Mouse (Mus musculus): ENCODE data around the gene Crybg2. TPM values are rescaled to one million over a fixed set of nuclear protein-coding genes. Genes with fewer than 3 reads are reported as not detected.

Crybg2 gene
- not detected for polyA plus RNA-seq (2012; fragmentation: generic; extraction: Trizol)
- long read RNA-seq, experiment 1: 0 reads
- long read RNA-seq, experiment 2, partial matches to known transcripts: 1 of 1 reads
- long read RNA-seq, experiment 2, other reads (novel, unspliced or antisense): 0 of 1 reads

GRCm38 (mm10) chr4:134060135-134060865, at the start of gene Crybg2:
Gene Crybg2, plus strand, starts transcription at chr4:134060815.
- no peak for TF ChIP-seq CTCF (IDR thresholded peaks at IDR 0.05; ENCODE audit: control insufficient read depth, insufficient read depth, insufficient read length)
- TF ChIP-seq CEBPB (IDR thresholded peaks at IDR 0.05; ENCODE audit: low read depth): no peak
- no peak for TF ChIP-seq MYOG (IDR thresholded peaks at IDR 0.05; ENCODE audit: control insufficient read depth, extremely low read depth, insufficient read length)
- no peak for TF ChIP-seq MYOD1 (IDR thresholded peaks at IDR 0.05; ENCODE audit: control insufficient read depth, insufficient read length, low read depth)
- TF ChIP-seq USF1 (IDR thresholded peaks at IDR 0.05; ENCODE audit: low read depth): no peak
- no peak for TF ChIP-seq MAX (IDR thresholded peaks at IDR 0.05)
- no peaks in the 10 kb centered on the region for H3K79me2 ChIP-seq (ENCODE audit: control insufficient read depth, insufficient read depth)

GRCm38 (mm10) chr4:134011450-134012414, 48.9 kb upstream of the Crybg2 start:
- peaks cover 40% of the 10 kb centered on the region for H3K27me3 ChIP-seq (ENCODE audit: control insufficient read depth, insufficient read depth, insufficient read length)
- no peaks in the 10 kb centered on the region for H3K36me3 ChIP-seq (ENCODE audit: control insufficient read depth, insufficient read depth)
- no peak overlapping the region for H3K4me3 ChIP-seq (ENCODE audit: insufficient read depth, poor library complexity, severe bottlenecking)
- no peak for TF ChIP-seq MAX (IDR thresholded peaks at IDR 0.05)
- no peak for TF ChIP-seq CEBPB (IDR thresholded peaks at IDR 0.05; ENCODE audit: low read depth)
- TF ChIP-seq FOSL1 (IDR thresholded peaks at IDR 0.05; ENCODE audit: insufficient read depth, low read length, poor library complexity, severe bottlenecking): no peak
- TF ChIP-seq MYOG (IDR thresholded peaks at IDR 0.05; ENCODE audit: control insufficient read depth, extremely low read depth, insufficient read length): no peak
- no peaks in the 10 kb centered on the region for H3K79me3 ChIP-seq (ENCODE audit: low read depth)
- no peaks in the 10 kb centered on the region for H3K79me2 ChIP-seq (ENCODE audit: control insufficient read depth, insufficient read depth)
- no peak overlapping the region for H3ac ChIP-seq (ENCODE audit: control insufficient read depth, insufficient read length, low read depth)

More at GRCm38 (mm10) chr4:134060135-134060865, at the start of gene Crybg2:
- Histone ChIP-seq H3K27me3 (ENCODE audit: control insufficient read depth, insufficient read depth, insufficient read length) (peaks cover 42% of the 10 kb centered on the region), H3K36me3 (ENCODE audit: control insufficient read depth, insufficient read depth) (no peaks in the 10 kb centered on the region), H3K4me3 (ENCODE audit: insufficient read depth, poor library complexity, severe bottlenecking) (no peak within 1 kb of the TSS), H3K79me3 (ENCODE audit: low read depth) (no peaks in the 10 kb centered on the region), H3ac (ENCODE audit: control insufficient read depth, insufficient read length, low read depth) (no peak within 1 kb of the TSS)

DNA sequence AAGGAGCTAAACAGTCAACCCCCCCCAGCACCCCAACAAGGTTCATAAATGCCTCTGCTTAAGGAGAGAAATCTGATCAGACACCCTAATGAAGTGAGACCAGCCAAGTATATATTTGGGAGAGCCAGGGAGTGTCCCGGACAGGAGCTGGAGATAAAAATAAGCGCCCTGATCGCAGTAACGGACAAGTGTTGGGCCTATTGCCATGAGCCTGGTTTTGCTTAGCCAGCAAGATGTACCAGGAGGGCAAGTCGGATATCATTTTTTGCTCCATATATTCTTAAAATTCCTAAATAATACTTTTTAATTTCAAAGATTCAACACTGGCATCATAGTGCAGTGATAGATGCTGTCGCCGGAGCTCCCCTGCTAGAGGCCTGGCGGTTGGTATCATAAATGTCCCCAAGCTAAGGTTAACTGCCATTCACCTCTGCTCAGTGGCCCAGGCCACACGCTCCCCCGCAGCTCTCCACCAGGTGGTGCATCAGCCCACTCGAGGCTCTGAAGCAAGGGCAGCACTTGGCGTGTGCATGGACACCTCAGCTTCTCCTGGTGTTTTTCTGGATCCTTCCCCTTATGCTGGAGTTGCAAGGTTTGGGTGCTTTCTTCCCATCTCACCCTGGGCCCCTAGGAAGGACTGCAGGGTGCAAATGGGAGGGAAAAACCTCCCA, 47.6 kb upstream of the Crybg2 start:
- Histone ChIP-seq H3K36me3 (ENCODE audit: control insufficient read depth, insufficient read depth) (no peaks in the 10 kb centered on the region), H3K79me3 (ENCODE audit: low read depth) (no peaks in the 10 kb centered on the region), H3K4me3 (ENCODE audit: insufficient read depth, poor library complexity, severe bottlenecking) (no peak overlapping the region), H3K27me3 (ENCODE audit: control insufficient read depth, insufficient read depth, insufficient read length) (peaks cover 49% of the 10 kb centered on the region), H3K79me2 (ENCODE audit: control insufficient read depth, insufficient read depth) (no peaks in the 10 kb centered on the region), H3ac (ENCODE audit: control insufficient read depth, insufficient read length, low read depth) (no peak overlapping the region)
- TF ChIP-seq MAX (IDR thresholded peaks at IDR 0.05): no peak
- TF ChIP-seq FOSL1 (IDR thresholded peaks at IDR 0.05; ENCODE audit: insufficient read depth, low read length, poor library complexity, severe bottlenecking): no peak
- TF ChIP-seq CTCF (IDR thresholded peaks at IDR 0.05; ENCODE audit: control insufficient read depth, insufficient read depth, insufficient read length): peak; percentile 42

GRCm38 (mm10) chr4:134016208-134016607, 44.4 kb upstream of the Crybg2 start:
- Histone ChIP-seq H3K27me3 (ENCODE audit: control insufficient read depth, insufficient read depth, insufficient read length) (peaks cover 57% of the 10 kb centered on the region), H3ac (ENCODE audit: control insufficient read depth, insufficient read length, low read depth) (no peak overlapping the region), H3K4me3 (ENCODE audit: insufficient read depth, poor library complexity, severe bottlenecking) (no peak overlapping the region), H3K79me2 (ENCODE audit: control insufficient read depth, insufficient read depth) (no peaks in the 10 kb centered on the region), H3K36me3 (ENCODE audit: control insufficient read depth, insufficient read depth) (no peaks in the 10 kb centered on the region), H3K79me3 (ENCODE audit: low read depth) (no peaks in the 10 kb centered on the region)
- TF ChIP-seq MYOG (IDR thresholded peaks at IDR 0.05; ENCODE audit: control insufficient read depth, extremely low read depth, insufficient read length): no peak
- no peak for TF ChIP-seq MYOD1 (IDR thresholded peaks at IDR 0.05; ENCODE audit: control insufficient read depth, insufficient read length, low read depth)
- TF ChIP-seq MAX (IDR thresholded peaks at IDR 0.05): no peak
- TF ChIP-seq USF1 (IDR thresholded peaks at IDR 0.05; ENCODE audit: low read depth): no peak
- TF ChIP-seq CEBPB (IDR thresholded peaks at IDR 0.05; ENCODE audit: low read depth): no peak
- no peak for TF ChIP-seq CTCF (IDR thresholded peaks at IDR 0.05; ENCODE audit: control insufficient read depth, insufficient read depth, insufficient read length)
- no peak for TF ChIP-seq FOSL1 (IDR thresholded peaks at IDR 0.05; ENCODE audit: insufficient read depth, low read length, poor library complexity, severe bottlenecking)

DNA sequence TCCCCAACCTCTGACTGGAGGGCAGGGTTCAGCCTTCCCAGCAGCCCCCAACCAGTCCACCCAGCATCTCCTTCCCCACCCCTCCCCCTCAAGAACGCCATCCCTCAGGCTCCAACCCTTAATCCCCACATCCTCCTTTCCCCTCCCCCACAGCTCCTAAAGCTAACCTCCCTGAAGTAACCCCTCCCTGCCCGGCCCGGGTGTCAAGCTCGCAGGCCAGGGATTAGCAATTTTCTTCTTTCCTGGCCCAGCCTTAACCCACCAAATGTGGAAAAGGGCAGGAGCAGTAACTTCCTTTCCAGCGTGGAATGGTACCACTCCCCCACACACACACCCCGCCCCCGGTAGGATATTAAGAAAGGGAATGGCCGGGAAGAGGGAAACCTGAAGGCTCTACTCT, 43.8 kb upstream of the Crybg2 start:
- H3K27me3 ChIP-seq (ENCODE audit: control insufficient read depth, insufficient read depth, insufficient read length): peaks cover 57% of the 10 kb centered on the region
- H3K79me3 ChIP-seq (ENCODE audit: low read depth): no peaks in the 10 kb centered on the region
- H3K4me3 ChIP-seq (ENCODE audit: insufficient read depth, poor library complexity, severe bottlenecking): no peak overlapping the region
- H3ac ChIP-seq (ENCODE audit: control insufficient read depth, insufficient read length, low read depth): no peak overlapping the region
- H3K79me2 ChIP-seq (ENCODE audit: control insufficient read depth, insufficient read depth): no peaks in the 10 kb centered on the region
- no peaks in the 10 kb centered on the region for H3K36me3 ChIP-seq (ENCODE audit: control insufficient read depth, insufficient read depth)
- no peak for TF ChIP-seq CTCF (IDR thresholded peaks at IDR 0.05; ENCODE audit: control insufficient read depth, insufficient read depth, insufficient read length)
- TF ChIP-seq FOSL1 (IDR thresholded peaks at IDR 0.05; ENCODE audit: insufficient read depth, low read length, poor library complexity, severe bottlenecking): no peak
- TF ChIP-seq MAX (IDR thresholded peaks at IDR 0.05): no peak
- TF ChIP-seq USF1 (IDR thresholded peaks at IDR 0.05; ENCODE audit: low read depth): no peak
- TF ChIP-seq MYOD1 (IDR thresholded peaks at IDR 0.05; ENCODE audit: control insufficient read depth, insufficient read length, low read depth): no peak
- TF ChIP-seq CEBPB (IDR thresholded peaks at IDR 0.05; ENCODE audit: low read depth): no peak
- TF ChIP-seq MYOG (IDR thresholded peaks at IDR 0.05; ENCODE audit: control insufficient read depth, extremely low read depth, insufficient read length): no peak
